Mouse (Mus musculus) CH12.LX (cell line): Measurements from ENCODE around the gene Wfdc16. TPM values are rescaled to one million over a fixed set of nuclear protein-coding genes. Genes with fewer than 3 reads are reported as not detected.

Source experiments
- DNase-seq: peaks from one replicate; pipeline ENCODE4 v3.0.0-alpha.2; 2013; ENCODE audit errors: extremely low read depth
- H3K27ac ChIP-seq: 2 replicates; pipeline ENCODE4 v1.5.1; 2012; ENCODE audit warnings: low read depth, mild to moderate bottlenecking, control low read depth, moderate library complexity; ENCODE audit not compliant: insufficient read depth
- H3K27me3 ChIP-seq: replicated peaks from 2 replicates; pipeline ENCODE3; 2012; ENCODE audit warnings: inconsistent platforms
- H3K36me3 ChIP-seq, 2 experiments: replicated peaks in 1 of 2; 2 replicates each; pipeline versions ENCODE3 to v1.6.1; 2012; ENCODE audit warnings: inconsistent platforms in 1 of 2, low read length in 1 of 2, mild to moderate bottlenecking in 1 of 2, mixed read lengths in 1 of 2, moderate library complexity in 1 of 2; ENCODE audit not compliant: control insufficient read depth in 1 of 2, insufficient read depth in 1 of 2
- H3K4me1 ChIP-seq, 2 experiments: 2 replicates each; pipeline ENCODE4 v1.6.1; 2012; ENCODE audit warnings: inconsistent platforms in 1 of 2, moderate library complexity in 1 of 2; ENCODE audit not compliant: insufficient read depth in 2 of 2, control insufficient read depth in 1 of 2
- H3K4me2 ChIP-seq: 2 replicates; pipeline ENCODE4 v1.6.1; 2012; ENCODE audit warnings: low read depth, mild to moderate bottlenecking, control low read depth; ENCODE audit not compliant: poor library complexity, insufficient read depth, severe bottlenecking
- H3K4me3 ChIP-seq, 3 experiments: fragments of 150-350 bp in 1 of 3; sonication (generic) in 1 of 3; replicated peaks in 1 of 3; 2 replicates each; pipeline versions ENCODE3 to v1.5.1; 2011 to 2012; ENCODE audit warnings: low read depth in 2 of 3, low read length in 2 of 3, mild to moderate bottlenecking in 2 of 3, moderate library complexity in 2 of 3, control low read depth in 1 of 3, improper control_type of control experiment in 1 of 3, inconsistent platforms in 1 of 3, mixed read lengths in 1 of 3; ENCODE audit not compliant: poor library complexity in 1 of 3
- H3K79me2 ChIP-seq: replicated peaks from 2 replicates; pipeline ENCODE4 v1.6.1; 2012; ENCODE audit warnings: mild to moderate bottlenecking, moderate library complexity; ENCODE audit not compliant: control insufficient read depth, poor library complexity, insufficient read depth, severe bottlenecking; ENCODE audit errors: extremely low read depth
- H3K9ac ChIP-seq: 2 replicates; pipeline ENCODE4 v1.6.1; 2012; ENCODE audit warnings: low read depth, mild to moderate bottlenecking, control low read depth, moderate library complexity; ENCODE audit not compliant: insufficient read depth
- H3K9me3 ChIP-seq: replicated peaks from 2 replicates; pipeline ENCODE3; 2012; ENCODE audit warnings: low read length, inconsistent platforms, mixed read lengths
- BHLHE40 ChIP-seq: IDR thresholded peaks from 2 replicates; pipeline ENCODE4 v1.6.1; 2011; ENCODE audit warnings: mild to moderate bottlenecking, low read depth, low read length, improper control_type of control experiment
- CTCF ChIP-seq, 2 experiments: IDR thresholded peaks in 1 of 2; conservative IDR thresholded peaks in 1 of 2; 2 replicates each; pipeline ENCODE4 v1.5.1; 2011 to 2012; ENCODE audit warnings: low read depth in 2 of 2, low read length in 2 of 2, improper control_type of control experiment in 1 of 2, inconsistent platforms in 1 of 2, mild to moderate bottlenecking in 1 of 2, moderate library complexity in 1 of 2
- E2F4 ChIP-seq: IDR thresholded peaks from 2 replicates; pipeline ENCODE4 v1.6.1; 2011; ENCODE audit warnings: low read depth, low read length, improper control_type of control experiment; ENCODE audit not compliant: insufficient replicate concordance
- ELF1 ChIP-seq: IDR thresholded peaks from 2 replicates; pipeline ENCODE4 v1.6.1; 2014; ENCODE audit warnings: low read depth, mild to moderate bottlenecking, inconsistent platforms, low read length, improper control_type of control experiment
- GABPA ChIP-seq: IDR thresholded peaks from 2 replicates; pipeline ENCODE4 v1.6.1; 2012; ENCODE audit warnings: low read depth, low read length, improper control_type of control experiment, inconsistent platforms; ENCODE audit not compliant: insufficient replicate concordance
- HCFC1 ChIP-seq: IDR thresholded peaks from 2 replicates; pipeline ENCODE4 v1.6.1; 2012; ENCODE audit warnings: low read depth, mild to moderate bottlenecking, inconsistent platforms, low read length, improper control_type of control experiment
- JUN ChIP-seq: IDR thresholded peaks from 2 replicates; pipeline ENCODE4 v1.6.1; 2011; ENCODE audit warnings: low read depth, mild to moderate bottlenecking, low read length, improper control_type of control experiment, moderate library complexity; ENCODE audit not compliant: insufficient read depth
- MEF2A ChIP-seq: IDR thresholded peaks from 2 replicates; pipeline ENCODE4 v1.6.1; 2014; ENCODE audit warnings: low read depth, mild to moderate bottlenecking, inconsistent platforms, low read length, improper control_type of control experiment, borderline replicate concordance
- MXI1 ChIP-seq: IDR thresholded peaks from 2 replicates; pipeline ENCODE4 v1.6.1; 2011; ENCODE audit warnings: mild to moderate bottlenecking, low read depth, low read length, improper control_type of control experiment
- NELFE ChIP-seq: IDR thresholded peaks from 2 replicates; pipeline ENCODE4 v1.6.1; 2011; ENCODE audit warnings: low read depth, low read length, improper control_type of control experiment
- NRF1 ChIP-seq: IDR thresholded peaks from 2 replicates; pipeline ENCODE4 v1.6.1; 2014; ENCODE audit warnings: low read depth, mild to moderate bottlenecking, inconsistent platforms, low read length, improper control_type of control experiment, moderate library complexity
- RAD21 ChIP-seq: IDR thresholded peaks from 2 replicates; pipeline ENCODE4 v1.6.1; 2011; ENCODE audit warnings: low read depth, mild to moderate bottlenecking, low read length, improper control_type of control experiment, moderate library complexity
- TBP ChIP-seq: conservative IDR thresholded peaks from 2 replicates; pipeline ENCODE4 v1.6.1; 2011; ENCODE audit warnings: low read depth, low read length, improper control_type of control experiment
- TCF12 ChIP-seq: IDR thresholded peaks from 2 replicates; pipeline ENCODE4 v1.6.1; 2014; ENCODE audit warnings: low read depth, mild to moderate bottlenecking, inconsistent platforms, low read length, improper control_type of control experiment
- UBTF ChIP-seq: IDR thresholded peaks from 2 replicates; pipeline ENCODE4 v1.6.1; 2012; ENCODE audit warnings: low read depth, mild to moderate bottlenecking, inconsistent platforms, low read length, improper control_type of control experiment, moderate library complexity
- ZC3H11A ChIP-seq: IDR thresholded peaks from 2 replicates; pipeline ENCODE4 v1.6.1; 2012; ENCODE audit warnings: low read depth, mild to moderate bottlenecking, inconsistent platforms, low read length, improper control_type of control experiment
- ZMIZ1 ChIP-seq: IDR thresholded peaks from 2 replicates; pipeline ENCODE4 v1.6.1; 2012; ENCODE audit warnings: low read depth, mild to moderate bottlenecking, inconsistent platforms, low read length, improper control_type of control experiment
- ZNF384 ChIP-seq: IDR thresholded peaks from 2 replicates; pipeline ENCODE4 v1.6.1; 2012; ENCODE audit warnings: low read depth, low read length, improper control_type of control experiment, inconsistent platforms
- dilution Hi-C: fragments of 300-500 bp; cut with MboI; formaldehyde crosslinking; loops from 2 replicates; pipeline ENCODE4 v1.14.3; 2020; ENCODE audit warnings: low sequenced_read_pairs; ENCODE audit not compliant: extremely low pct_unique_long_range_greater_than_20kb, extremely low pct_ligation_motif_present
- in situ Hi-C: fragments of 300-500 bp; cut with MboI; formaldehyde crosslinking; loops from 3 replicates; pipeline ENCODE4 v1.14.3; 2019; ENCODE audit warnings: low sequenced_read_pairs, low pct_ligation_motif_present, low pct_unique_long_range_greater_than_20kb, mixed read lengths
- polyA plus RNA-seq: library from polyadenylated mRNA; unstranded; fragments of >175 nt; gene quantifications from 2 replicates; pipeline ENCODE4 v1.2.1, GENCODE M21; 2012; ENCODE audit warnings: low read depth; ENCODE audit not compliant: insufficient read length
- total RNA-seq, 2 experiments: library from RNA; depleted of rRNA; stranded (reverse); fragments of 300-350 nt in 1 of 2; fragments of >200 nt in 1 of 2; gene quantifications; 2 replicates each; pipeline ENCODE4 v1.2.3; 2012 to 2014

Wfdc16 gene
- total and polyA plus RNA-seq, 3 experiments = not detected

GRCm38 (mm10) chr2:164604411-164604810 lies 34.2 kb downstream of the Wfdc16 start:
- Histone ChIP-seq H3K36me3 (no peaks in the 10 kb centered on the region), H3K27ac (no peak overlapping the region), H3K9ac (no peak overlapping the region), H3K4me3 (no peak overlapping the region), H3K4me1 (no peaks in the 10 kb centered on the region), H3K4me2 (no peak overlapping the region), H3K27me3 (peaks cover 77% of the 10 kb centered on the region), H3K79me2 (no peaks in the 10 kb centered on the region), H3K9me3 (peaks cover 11% of the 10 kb centered on the region)
- no peak for DNase-seq
- in situ Hi-C loops = loop anchor here (10.0 kb wide), 1 partner anchor 50 kb away; the partner anchor contains the start of genes Wfdc10 and Wfdc9
- no peak for TF ChIP-seq NELFE
- no peak for TF ChIP-seq HCFC1
- no peak for TF ChIP-seq MEF2A
- TF ChIP-seq NRF1 = no peak
- no peak for TF ChIP-seq MXI1
- no peak for TF ChIP-seq JUN
- no peak for TF ChIP-seq ZC3H11A
- TF ChIP-seq TCF12 = no peak
- TF ChIP-seq ZMIZ1 = no peak
- TF ChIP-seq GABPA = no peak
- TF ChIP-seq RAD21 = no peak
- TF ChIP-seq ZNF384 = no peak
- no peak for TF ChIP-seq TBP
- no peak for TF ChIP-seq BHLHE40
- TF ChIP-seq ELF1 = no peak
- dilution Hi-C loops = no loop called here

DNA sequence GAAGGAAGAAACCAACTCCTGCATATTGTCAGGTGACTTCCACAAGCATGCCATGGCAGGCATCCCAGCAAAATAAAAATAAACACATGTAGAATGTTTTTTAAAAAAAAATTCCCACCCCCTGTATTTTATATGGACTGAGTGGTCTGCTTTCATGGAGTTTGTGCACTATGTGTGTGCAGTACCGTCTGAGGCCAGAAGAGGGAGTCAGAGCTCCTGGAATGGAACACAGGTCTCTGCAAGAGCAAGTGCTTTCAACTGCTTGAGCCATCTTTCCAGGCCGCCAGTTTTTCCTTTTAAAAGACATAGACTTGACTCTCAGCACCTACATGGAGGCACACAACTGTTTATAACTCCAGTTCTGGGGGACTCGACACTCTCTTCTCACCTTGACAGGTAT lies 35.1 kb downstream of the Wfdc16 start:
- H3K4me1 ChIP-seq = no peaks in the 10 kb centered on the region
- no peaks in the 10 kb centered on the region for H3K79me2 ChIP-seq
- no peak overlapping the region for H3K4me3 ChIP-seq
- dilution Hi-C loops = no loop called here
- H3K27ac ChIP-seq = no peak overlapping the region
- H3K36me3 ChIP-seq = no peaks in the 10 kb centered on the region
- peaks cover 11% of the 10 kb centered on the region for H3K9me3 ChIP-seq
- in situ Hi-C loops = loop anchor here (10.0 kb wide), 1 partner anchor 51 kb away; the partner anchor contains the start of genes Wfdc10 and Wfdc9
- H3K4me2 ChIP-seq = no peak overlapping the region
- peaks cover 71% of the 10 kb centered on the region for H3K27me3 ChIP-seq
- TF ChIP-seq UBTF = no peak
- TF ChIP-seq NELFE = no peak
- no peak for TF ChIP-seq E2F4
- peak in 1 of 2 experiments; percentile 22; a peak in 1 of 4 replicates for TF ChIP-seq CTCF (conservative IDR thresholded peaks at IDR 0.05 in 1 of 2, IDR thresholded peaks at IDR 0.05 in 1 of 2; ENCODE audit: low read depth in 2 of 2, low read length in 2 of 2)
- no peak for DNase-seq
- H3K9ac ChIP-seq = no peak overlapping the region
